ENCODE assay signal across 22 mouse cellular contexts in the genomic region with DNA sequence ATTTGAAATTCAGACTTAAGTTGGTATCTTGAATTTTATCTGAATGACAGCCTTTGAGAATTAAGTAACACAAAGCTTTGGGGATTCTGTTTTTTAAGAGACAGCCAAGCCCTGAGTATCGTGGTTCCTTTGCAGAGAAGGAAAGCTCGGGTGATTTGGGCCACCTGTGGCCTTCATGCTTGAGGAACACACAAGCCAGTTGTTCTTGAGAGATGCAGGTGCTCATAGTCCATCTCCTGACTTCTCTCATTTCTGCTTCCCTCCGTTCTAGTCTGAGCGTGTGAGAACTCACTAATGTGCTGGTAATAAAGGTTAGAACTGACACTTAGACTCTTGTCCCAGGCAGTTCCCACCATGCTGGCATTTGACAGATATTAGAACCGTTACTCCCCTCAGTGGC.
"Had no signal": no experiment of that assay in that cellular context is flagged by ENCODE, and none has a peak within 500 bp of the region (broad histone marks: within the 10 kb centered on the region; RNA-seq: fewer than 3 reads in every experiment).

No protein-coding gene starts in this region.

- H3K27me3 ChIP-seq: intestine, embryonic 15.5 days; kidney, embryonic 15.5 days; limb, embryonic 13.5 days; liver, embryonic 13.5 days; midbrain, embryonic 12.5 days; midbrain, embryonic 15.5 days; neural tube, embryonic 12.5 days; neural tube, embryonic 15.5 days had no signal

- ATAC-seq: intestine, embryonic 15.5 days; lung, postnatal 0 days; midbrain, embryonic 15.5 days had no signal

- H3K4me1 ChIP-seq: intestine, embryonic 15.5 days; limb, embryonic 13.5 days; liver, embryonic 13.5 days had no signal

- DNase-seq: kidney, adult 11 months; kidney, adult 8-10 months; kidney, postnatal 10 days; kidney, postnatal 36 days; layer of hippocampus, postnatal 36 days; liver; liver, embryonic 13.5 days; lung, embryonic 14.5 days; right cerebral cortex, adult 18-20 months; right cerebral cortex, postnatal 14 days; right cerebral cortex, postnatal 4 days had no signal

- H3K4me3 ChIP-seq: intestine, embryonic 15.5 days; kidney, embryonic 15.5 days; limb, embryonic 10.5 days; limb, embryonic 13.5 days; liver, embryonic 13.5 days; midbrain, embryonic 12.5 days; midbrain, embryonic 15.5 days; neural tube, embryonic 12.5 days; neural tube, embryonic 15.5 days had no signal

- H3K27ac ChIP-seq: intestine, embryonic 15.5 days; kidney, embryonic 15.5 days; limb, embryonic 10.5 days; limb, embryonic 13.5 days; liver, embryonic 13.5 days; macrophage; midbrain, embryonic 12.5 days; midbrain, embryonic 15.5 days; neural tube, embryonic 12.5 days; neural tube, embryonic 15.5 days; stomach, postnatal 0 days had no signal
